Mouse (Mus musculus) 416B (cell line): Measurements from ENCODE around the gene 6030468B19Rik.
"Not testable (repeated sequence)": the region's sequence is repeated elsewhere in the genome, so short reads cannot be mapped to it uniquely, and the experiment has no call there.

Experiments used
- DNase-seq: peaks from one replicate; pipeline ENCODE4 v3.0.0; 2011; ENCODE audit warnings: low read depth

6030468B19Rik gene

DNA sequence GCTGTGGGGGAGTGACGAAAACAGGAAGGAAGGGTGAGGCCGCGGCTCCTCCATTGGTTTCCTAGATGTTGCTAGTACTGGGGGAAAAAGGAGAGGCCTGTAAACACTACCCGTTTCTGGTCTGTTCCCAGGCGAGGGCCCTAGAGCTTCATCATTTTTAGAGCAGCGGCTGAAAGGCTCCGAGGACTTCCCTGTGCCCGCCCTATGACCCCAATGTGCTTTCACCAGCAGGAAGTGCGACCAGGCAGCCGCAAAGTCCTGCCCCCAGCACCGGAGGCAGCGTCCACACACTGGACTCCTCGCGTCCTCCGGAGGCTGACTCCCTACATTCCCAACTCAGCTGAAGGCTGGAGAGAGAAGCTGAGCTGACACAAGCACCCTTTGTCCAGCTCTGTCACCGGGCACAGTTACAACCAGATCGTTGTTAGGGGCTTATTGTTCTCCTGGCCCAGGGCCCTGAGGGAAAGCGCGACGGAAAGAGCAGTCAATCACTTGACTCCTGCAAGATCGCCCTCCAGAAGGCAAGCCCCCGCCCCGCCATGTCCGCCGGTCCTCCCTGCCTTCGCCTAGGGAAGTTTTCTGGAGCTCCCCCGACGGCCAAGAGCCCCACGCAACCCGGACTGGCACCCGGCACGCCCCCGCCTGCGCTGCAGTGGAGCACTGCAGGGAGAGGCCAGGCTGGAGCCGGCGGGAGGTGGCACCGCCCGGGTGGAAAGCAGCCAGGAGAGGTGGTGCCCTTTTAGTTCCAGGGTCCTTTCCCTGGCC lies 17.8 kb upstream of the 6030468B19Rik start:
- DNase-seq, result peak; percentile 86

GRCm38 (mm10) chr11:117780199-117780515 lies 17.3 kb upstream of the 6030468B19Rik start:
- no peak for DNase-seq

GRCm38 (mm10) chr11:117780582-117781111 lies 16.8 kb upstream of the 6030468B19Rik start:
- peak; percentile 99 for DNase-seq

DNA sequence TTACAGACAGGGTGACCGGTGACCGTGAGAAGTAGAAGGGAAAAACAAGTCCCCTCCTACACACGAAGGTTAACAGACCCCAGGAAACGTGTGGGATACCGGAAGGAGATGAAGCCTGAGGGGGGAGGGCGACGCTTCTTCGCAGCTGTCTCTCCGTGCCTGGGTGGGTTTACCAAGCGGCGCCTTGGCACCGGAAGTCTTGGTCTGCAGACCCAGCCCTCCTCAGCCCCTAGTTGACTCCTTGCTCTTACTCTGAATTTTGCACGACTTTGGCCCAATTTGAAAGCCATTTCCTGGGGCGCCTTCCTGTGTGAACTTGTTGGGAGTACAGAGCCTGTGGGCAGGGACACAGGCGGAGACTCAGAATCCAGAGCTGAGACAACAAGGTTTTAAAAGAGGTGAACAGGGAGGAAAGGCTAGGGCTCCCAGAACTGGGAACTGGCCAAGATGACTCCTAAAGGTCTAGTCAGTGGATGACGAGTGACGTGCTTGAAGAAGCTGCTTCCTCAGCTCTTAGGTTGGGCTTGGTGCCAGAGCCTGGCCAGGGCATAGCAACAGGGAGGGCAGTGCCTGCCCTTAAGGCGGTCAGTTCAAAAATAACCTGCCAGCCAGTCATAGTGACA lies 16.1 kb upstream of the 6030468B19Rik start:
- DNase-seq, result peak; percentile 92

DNA sequence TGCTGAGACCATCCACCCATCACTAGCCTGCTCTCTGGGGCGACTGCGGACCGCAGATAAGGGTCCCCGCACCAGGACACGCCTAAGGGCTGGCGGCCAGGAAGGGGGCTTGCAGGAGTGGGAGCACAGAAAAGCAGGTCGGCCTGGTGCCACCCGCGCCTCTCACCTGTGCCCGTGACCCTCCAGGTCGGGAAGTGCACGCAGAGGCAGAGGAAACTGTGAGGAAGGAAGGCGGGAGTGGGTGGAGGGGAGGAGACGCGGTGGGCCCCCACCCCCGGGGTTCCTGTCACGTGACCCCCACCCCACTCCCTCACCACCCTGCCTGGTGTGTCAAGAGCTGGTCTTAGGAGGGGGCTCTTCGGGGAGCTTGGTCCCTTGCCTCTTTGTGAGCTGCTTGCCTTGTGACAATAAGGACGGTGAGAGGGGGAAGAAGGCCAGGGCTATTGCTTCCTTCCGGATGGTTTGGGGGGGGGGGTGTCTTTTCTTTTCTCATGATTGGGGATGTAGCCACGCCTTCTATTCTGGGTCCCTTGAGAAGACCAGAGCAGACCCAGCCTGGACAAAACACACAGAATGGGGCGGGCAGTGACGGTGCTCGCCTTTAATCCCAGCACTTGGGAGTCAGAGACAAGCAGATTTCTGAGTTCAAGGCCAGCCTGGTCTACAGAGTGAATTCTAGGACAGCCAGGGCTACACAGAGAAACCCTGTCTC lies 15.3 kb upstream of the 6030468B19Rik start, which contains the start of the genes Tmc8 and Tmc6:
Gene Tmc8 (plus strand): TSS at position 84 of the 712 bp plus-strand sequence.
Gene Tmc6 (minus strand): TSS at position 206 of the 712 bp plus-strand sequence.
- peak; percentile 68 for DNase-seq

DNA sequence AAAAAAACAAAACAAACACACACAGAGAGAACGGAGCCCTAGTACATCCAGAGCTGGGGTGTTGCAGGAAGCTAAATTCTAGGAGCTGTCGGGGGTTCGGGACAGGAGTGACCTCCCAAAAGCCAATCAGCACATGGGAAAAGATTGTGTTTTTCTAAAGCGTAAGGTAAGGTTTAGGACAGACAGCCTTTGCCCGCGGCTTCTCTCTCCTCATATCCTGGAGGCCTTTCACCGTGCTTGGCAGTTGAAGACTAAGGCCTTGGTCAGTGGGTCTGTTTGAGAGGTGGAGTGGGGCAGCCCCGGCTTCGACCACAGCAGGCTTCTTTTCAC lies 14.8 kb upstream of the 6030468B19Rik start:
- DNase-seq, result no peak

DNA sequence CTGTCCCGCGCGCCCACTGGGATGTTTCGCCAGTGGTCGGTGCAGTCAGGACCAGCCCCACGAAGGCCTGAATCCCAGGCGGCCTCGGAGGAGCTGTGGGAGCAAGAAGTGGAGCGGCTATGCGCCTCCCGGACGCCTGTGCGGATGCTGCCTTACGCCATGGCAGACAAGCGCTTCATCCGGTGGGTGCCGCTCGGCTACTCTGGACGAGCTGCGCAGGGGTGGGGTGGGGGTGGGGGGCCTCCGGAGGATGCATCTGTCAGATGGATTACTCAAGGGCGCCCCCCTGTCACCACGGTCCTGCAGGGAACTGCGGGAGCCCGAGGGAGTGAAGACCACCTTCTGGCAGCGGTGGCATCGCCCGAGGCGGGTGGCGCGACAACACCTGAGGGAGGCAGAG lies 14.4 kb upstream of the 6030468B19Rik start:
- no peak for DNase-seq

DNA sequence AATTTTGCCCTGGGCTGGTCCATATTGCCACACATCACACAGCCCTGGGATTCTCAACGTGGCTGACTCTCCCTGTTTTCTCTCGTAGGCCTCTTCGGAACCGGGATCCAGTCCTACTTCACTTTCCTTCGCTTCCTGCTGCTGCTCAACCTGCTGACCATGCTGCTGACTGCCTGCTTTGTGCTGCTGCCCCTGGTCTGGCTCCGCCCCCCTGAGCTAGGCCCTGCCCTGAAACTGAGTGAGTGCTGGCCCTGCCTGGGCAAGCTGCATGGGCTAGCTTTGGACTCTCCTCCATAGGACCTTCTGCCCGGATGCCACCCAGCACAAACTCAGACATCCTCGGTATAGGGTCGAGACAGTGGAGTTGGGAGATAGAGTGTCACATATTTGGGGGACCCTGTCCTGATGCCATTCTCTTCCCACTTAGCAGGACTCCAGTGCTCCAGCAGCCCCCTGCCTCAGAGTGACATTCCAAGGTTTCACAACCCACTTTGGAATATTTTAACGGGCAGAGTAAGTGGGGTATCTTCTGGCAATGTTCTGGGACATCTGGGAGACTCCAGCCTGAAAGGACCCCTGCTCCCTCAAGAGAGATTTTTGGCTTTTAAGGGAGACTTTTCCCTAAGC lies 13.7 kb upstream of the 6030468B19Rik start:
- DNase-seq, result no peak

- peak; percentile 86 for DNase-seq
Measured at GRCm38 (mm10) chr11:117786294-117786693, 11.2 kb upstream of the 6030468B19Rik start.

- not testable (repeated sequence) for DNase-seq
Measured at GRCm38 (mm10) chr11:117788481-117788880, 9.0 kb upstream of the 6030468B19Rik start.

DNA sequence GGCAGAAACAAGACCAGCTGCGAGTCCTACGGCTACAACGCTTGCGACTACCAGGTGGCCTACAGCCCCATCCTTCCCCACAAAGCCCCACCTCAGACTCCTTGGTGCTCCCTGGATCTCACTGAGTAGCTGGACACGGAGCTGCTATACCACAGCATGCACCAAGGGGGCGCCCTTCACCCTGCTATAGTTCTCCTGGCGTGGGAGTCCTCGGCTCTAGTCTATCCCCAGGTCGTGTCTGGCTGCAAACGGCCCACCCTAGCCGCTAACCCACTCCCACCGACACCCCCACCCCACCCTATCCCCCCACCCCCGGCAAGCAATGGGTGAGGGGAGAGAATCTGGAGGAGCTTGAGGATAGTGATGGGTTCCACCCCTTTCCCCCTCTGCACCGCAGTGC lies 7.2 kb upstream of the 6030468B19Rik start:
- peak; percentile 67 for DNase-seq

GRCm38 (mm10) chr11:117790703-117791440 lies 6.6 kb upstream of the 6030468B19Rik start:
- peak; percentile 53 for DNase-seq

- DNase-seq, result no peak
Measured at GRCm38 (mm10) chr11:117791441-117791761, 6.1 kb upstream of the 6030468B19Rik start.

DNA sequence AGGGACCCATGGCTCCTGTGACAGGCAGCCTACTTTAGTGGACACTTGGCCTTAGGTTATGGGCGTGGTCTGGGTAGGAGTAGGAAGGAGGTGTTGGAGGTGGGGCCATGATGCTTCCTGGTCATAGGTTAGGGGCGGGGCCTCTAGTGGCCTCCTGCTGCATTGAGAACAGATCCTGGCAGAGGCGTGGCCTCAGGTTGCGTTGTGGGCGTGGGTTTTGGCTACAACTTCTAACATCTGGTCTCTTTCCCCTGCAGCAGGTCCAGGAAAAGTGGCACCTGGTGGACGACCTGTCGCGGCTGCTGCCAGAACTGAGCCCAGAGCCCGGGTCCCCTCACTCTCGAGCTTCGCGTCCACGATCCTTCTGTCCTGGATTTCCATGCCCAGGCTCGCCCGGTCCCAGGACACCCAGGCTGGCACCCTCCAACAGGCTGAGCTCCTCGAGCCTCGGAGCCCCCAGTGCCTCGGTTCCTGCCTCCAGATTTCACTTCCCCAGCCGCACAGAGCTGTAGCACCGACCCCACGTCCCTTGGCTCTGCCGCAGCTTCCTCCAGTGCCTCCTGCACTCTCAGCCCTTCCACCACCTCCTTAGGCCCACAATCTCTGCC lies 5.1 kb upstream of the 6030468B19Rik start:
- DNase-seq, result peak; percentile 89

DNA sequence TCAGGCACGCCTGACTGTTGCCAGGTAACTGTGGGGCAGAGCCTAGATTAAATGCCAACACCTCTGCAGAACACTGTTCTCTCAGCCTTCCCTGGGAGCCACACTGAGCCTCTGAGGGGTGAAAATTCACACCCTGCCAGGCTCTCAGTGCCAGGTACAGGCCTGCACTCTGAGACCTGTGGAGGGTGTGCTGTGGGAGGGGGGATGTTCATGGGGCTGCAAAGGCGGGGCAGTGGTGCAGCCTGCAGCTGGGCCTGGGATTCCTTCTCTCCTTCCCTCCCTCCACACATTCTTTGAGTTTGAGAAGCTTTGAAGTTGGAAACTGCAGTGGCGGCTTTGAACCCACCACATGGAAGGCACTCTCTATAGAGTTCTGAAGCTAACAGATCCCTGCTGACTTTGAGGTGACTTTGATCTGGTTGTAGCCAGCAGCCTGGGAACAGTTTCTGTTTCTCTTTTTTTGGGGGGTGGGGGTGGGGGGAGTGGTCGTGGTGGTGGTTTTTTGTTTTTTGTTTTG lies 3.4 kb upstream of the 6030468B19Rik start:
- DNase-seq, result no peak

- no peak for DNase-seq
Measured at GRCm38 (mm10) chr11:117796954-117797353, 506 bp upstream of the 6030468B19Rik start.

GRCm38 (mm10) chr11:117798160-117798541 lies 691 bp downstream of the 6030468B19Rik start:
- DNase-seq, result peak; percentile 75

DNA sequence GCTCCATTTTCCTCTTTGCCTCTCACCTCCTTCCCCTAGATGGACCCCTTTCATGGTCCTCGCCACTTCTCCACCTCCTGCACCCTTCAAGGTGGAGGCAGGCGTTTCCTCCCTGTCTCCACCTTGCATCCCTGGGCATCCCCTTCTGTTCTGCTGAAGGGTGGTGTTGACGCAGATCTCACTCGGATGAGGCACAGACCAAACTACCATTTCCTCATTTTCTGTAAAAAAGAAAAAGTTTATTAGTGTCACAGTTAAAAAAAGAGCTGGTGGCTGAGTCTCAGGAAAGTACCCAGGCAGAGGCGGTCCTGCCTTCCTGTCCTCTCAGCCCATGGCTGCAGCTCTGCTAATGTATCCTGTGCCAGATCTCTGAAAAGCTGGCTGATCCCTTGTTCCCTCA lies 1.7 kb downstream of the 6030468B19Rik start:
- DNase-seq, result no peak

DNA sequence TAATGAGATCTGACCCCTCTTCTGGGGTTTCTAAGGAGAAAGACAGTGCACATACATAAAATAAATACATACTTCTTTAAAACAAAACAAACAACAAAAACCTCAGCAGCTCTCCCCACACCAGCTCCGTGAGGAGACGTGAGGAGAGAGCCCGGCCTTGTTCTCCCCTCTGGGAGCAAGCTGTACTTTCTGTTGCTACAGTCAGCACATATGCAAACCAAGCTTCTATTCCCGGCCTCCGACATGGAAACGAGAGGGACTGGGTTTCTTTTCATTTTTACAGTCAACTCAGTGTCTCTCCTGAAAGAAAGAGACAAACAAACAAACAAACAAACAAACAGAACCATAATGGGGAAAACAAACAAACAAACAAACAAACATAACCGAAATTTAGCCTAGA lies 2.6 kb downstream of the 6030468B19Rik start:
- DNase-seq, result no peak

DNA sequence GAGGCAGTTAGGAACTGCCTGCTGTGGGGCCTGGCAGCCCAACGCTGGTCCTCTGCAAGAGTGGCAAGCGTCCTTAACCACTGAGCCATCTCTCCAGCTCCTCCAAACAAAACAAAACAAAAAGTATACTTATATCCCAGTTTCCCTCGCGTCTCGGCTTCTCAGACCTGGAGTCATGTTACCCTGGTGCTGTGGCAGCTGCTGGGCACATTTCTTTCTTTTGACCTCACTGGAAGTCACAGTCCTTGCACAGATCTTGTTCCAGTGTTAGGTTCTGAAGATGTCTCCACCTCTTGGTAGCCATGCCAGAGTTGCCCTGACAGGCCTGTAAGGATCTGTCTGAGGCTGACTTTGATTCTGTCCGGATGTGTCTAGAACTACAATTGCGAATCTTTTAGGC lies 4.2 kb downstream of the 6030468B19Rik start:
- no peak for DNase-seq

GRCm38 (mm10) chr11:117803166-117803688 lies 5.8 kb downstream of the 6030468B19Rik start:
- DNase-seq, result no peak
